Mouse (Mus musculus) limb, embryonic 12.5 days (tissue): ENCODE measurements around the gene Cep63. TPM values are rescaled to one million over a fixed set of nuclear protein-coding genes. Genes with fewer than 3 reads are reported as not detected.

Experiments
- ATAC-seq: fragments of 200-750 bp; cut with Nextera tagmentation; 2 replicates; pipeline ENCODE4 v1.8.0; 2017; ENCODE audit warnings: low read depth, moderate TSS enrichment; ENCODE audit not compliant: insufficient number of reproducible peaks, insufficient read depth, low FRiP score, low TSS enrichment
- H3K27ac ChIP-seq: fragments of 300-500 bp; sonication (generic); 2 replicates; pipeline ENCODE4 v1.5.1; 2016; ENCODE audit warnings: mild to moderate bottlenecking, moderate library complexity
- H3K27me3 ChIP-seq: fragments of 300-500 bp; sonication (generic); 2 replicates; pipeline ENCODE4 v1.6.1; 2016; ENCODE audit warnings: mild to moderate bottlenecking, moderate library complexity
- H3K36me3 ChIP-seq: fragments of 300-500 bp; sonication (generic); 2 replicates; pipeline ENCODE4 v1.6.1; 2016; ENCODE audit warnings: mild to moderate bottlenecking, moderate library complexity
- H3K4me1 ChIP-seq: fragments of 300-500 bp; sonication (generic); replicated peaks from 2 replicates; pipeline ENCODE4 v1.6.1; 2016
- H3K4me2 ChIP-seq: fragments of 300-500 bp; sonication (generic); 2 replicates; pipeline ENCODE4 v1.6.1; 2016; ENCODE audit warnings: mild to moderate bottlenecking, moderate library complexity
- H3K4me3 ChIP-seq: fragments of 300-500 bp; sonication (generic); replicated peaks from 2 replicates; pipeline ENCODE4 v1.5.1; 2016; ENCODE audit warnings: mild to moderate bottlenecking
- H3K9ac ChIP-seq: fragments of 300-500 bp; sonication (generic); replicated peaks from 2 replicates; pipeline ENCODE4 v1.6.1; 2016; ENCODE audit warnings: mild to moderate bottlenecking, moderate library complexity
- H3K9me3 ChIP-seq: fragments of 300-500 bp; sonication (generic); 2 replicates; pipeline ENCODE4 v1.6.1; 2016; ENCODE audit warnings: mild to moderate bottlenecking, moderate library complexity
- WGBS: fragments of 180-500 bp; shearing (Covaris S2); methylation state at CpG from one replicate; pipeline ENCODE4 v1.1.7; 2016; 5-methylcytosine and 5-hydroxymethylcytosine counted together
- polyA plus RNA-seq: library from polyadenylated mRNA; unstranded; fragments of >200 nt; fragmentation: Nextera tagmentation; extraction: Ambion mirVana; gene quantifications from 2 replicates; pipeline ENCODE4 v1.2.1, GENCODE M21; 2016

Gene Cep63
- polyA plus RNA-seq, 1 experiment from 2014 or later: 52.6 TPM

DNA sequence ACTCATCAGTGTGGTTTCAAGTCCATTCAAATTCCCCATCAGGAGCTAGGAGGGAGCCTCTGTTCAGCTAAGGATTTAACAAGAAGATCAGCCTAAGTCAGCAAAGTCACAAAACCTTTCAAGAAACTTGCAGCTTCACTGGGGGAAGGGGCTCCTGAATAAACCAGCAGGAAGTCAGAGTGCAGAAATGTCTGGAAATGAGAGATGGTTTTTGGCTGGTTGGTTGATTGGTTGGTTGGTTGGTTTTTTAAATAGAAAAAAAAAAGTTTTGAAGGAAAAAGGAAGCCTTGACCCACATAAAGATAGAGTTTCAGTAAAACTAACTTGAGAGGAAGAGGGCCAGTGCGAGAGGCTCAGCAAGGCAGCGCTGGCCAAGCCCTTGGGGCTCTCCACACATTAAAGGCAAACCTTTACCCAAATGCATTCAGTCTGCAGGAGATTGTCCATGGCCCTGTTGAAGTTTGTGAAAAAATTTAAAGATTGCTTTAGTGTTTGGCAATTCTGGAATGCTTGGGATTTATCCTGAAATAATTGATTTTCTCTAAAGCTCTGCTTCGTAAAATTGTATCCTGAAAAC is 18.9 kb upstream of the Cep63 start:
- H3K9me3 ChIP-seq: no peaks in the 10 kb centered on the region
- H3K4me2 ChIP-seq: no peak overlapping the region
- no peak for ATAC-seq
- no peak overlapping the region for H3K4me3 ChIP-seq
- H3K27ac ChIP-seq: peak overlapping the region; percentile 99
- WGBS: 42% methylated on average over 3 of the region's 3 CpGs
- H3K36me3 ChIP-seq: no peaks in the 10 kb centered on the region
- H3K4me1 ChIP-seq: peaks cover 59% of the 10 kb centered on the region
- H3K9ac ChIP-seq: no peak overlapping the region
- H3K27me3 ChIP-seq: no peaks in the 10 kb centered on the region

DNA sequence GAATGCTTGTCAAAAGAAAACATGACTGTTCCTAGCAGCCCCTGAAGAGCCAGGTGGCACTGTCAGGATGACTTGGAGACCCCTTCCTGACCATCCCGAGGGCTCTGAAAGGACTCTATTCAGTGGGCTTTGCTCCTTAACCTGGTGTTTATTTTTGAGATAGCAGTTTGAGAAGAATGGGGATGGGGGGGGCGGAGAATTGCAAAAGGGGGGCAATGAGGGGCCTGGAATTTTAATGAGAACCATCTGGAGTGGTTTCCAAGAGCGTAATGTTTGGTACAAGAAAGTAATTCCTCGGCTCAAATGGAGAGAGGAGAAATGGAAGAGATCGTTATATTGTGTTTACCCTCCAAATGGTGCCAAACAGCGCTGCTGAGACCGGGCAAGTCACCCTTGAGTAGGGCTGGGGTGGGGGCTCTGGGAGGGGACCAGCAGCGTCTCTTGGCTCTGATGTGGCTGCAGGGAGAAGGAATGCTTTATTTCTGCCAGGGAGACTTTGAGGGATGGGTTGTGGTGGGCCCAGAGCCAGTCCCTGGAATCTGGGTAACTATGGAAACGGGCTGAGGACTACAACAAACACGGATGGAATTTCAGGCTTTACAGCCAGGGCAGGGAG is 17.3 kb upstream of the Cep63 start:
- peak overlapping the region; percentile 51; the same call in 1 of the 2 replicates for H3K9ac ChIP-seq
- 4% methylated on average over 10 of the region's 10 CpGs for WGBS
- no peaks in the 10 kb centered on the region for H3K9me3 ChIP-seq
- H3K4me2 ChIP-seq: peak overlapping the region; percentile 56
- H3K36me3 ChIP-seq: no peaks in the 10 kb centered on the region
- ATAC-seq: peak; percentile 75
- H3K4me1 ChIP-seq: peaks cover 58% of the 10 kb centered on the region
- no peaks in the 10 kb centered on the region for H3K27me3 ChIP-seq
- peak overlapping the region; percentile 13 for H3K4me3 ChIP-seq
- H3K27ac ChIP-seq: peak overlapping the region; percentile 99

DNA sequence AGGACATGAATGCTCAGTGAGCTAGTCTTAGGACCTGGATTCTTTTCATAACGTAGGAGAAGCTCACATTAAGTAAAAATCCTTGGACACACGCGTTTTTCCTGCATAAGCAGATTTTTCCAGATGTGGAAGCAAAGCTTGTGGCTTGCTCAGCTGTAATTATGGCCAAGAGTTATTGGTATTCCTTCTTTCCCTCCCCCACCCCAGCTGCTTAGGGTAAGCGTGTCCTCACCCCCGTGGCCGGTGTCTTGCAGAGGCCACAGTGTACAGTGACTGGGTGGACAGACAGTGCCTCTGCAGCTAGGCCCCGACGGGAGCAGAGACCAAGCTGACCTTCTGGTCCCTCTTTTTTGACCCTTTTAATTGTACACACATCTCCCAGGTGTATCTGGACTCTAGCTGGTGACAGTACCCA is 16.7 kb upstream of the Cep63 start:
- 8% methylated on average over 8 of the region's 8 CpGs for WGBS
- ATAC-seq: peak; percentile 64
- no peaks in the 10 kb centered on the region for H3K36me3 ChIP-seq
- H3K4me3 ChIP-seq: no peak overlapping the region
- no peaks in the 10 kb centered on the region for H3K27me3 ChIP-seq
- peak overlapping the region; percentile 99 for H3K27ac ChIP-seq
- no peak overlapping the region for H3K9ac ChIP-seq
- peaks cover 59% of the 10 kb centered on the region for H3K4me1 ChIP-seq
- H3K9me3 ChIP-seq: no peaks in the 10 kb centered on the region
- peak overlapping the region; percentile 56 for H3K4me2 ChIP-seq

DNA sequence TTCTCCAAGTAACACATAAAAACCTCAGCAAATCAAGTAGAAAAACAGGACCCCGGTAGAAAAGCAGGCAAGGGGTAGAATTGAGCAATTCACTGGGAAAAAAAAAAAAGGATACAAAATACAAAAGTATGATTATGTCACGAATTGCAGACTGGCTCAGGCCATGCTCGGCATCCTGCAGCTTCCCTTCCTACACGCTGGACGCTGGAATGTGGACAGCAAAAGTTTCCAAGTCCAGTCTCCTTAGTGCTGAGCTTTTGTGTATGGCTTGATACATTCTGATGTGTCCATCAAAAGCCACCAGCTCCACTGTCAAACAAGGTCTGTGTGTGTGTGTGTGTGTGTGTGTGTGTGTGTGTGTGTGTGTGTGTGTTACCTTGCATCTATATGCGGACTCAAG is 15.2 kb upstream of the Cep63 start:
- 81% methylated on average over 6 of the region's 6 CpGs for WGBS

DNA sequence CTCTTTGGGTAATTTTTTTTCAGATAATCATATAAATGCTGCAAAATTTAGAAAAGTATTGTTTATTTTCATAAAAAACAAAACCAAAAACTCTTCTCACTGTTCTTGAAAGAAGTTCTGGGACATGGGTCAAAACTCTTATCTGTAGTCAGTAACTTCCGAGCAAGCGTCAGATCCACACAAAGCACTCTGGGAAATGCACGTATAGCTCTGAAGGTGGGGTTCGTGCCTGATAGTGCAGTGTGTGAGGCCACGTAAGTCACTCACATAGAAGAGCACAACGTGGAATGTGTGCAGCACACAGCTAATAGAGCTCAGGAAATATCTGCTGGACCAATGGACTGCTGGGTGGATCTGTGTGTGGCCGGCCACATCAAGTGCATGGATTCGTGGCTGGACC is 13.2 kb upstream of the Cep63 start:
- Histone ChIP-seq H3K4me2 (no peak overlapping the region), H3K9me3 (no peaks in the 10 kb centered on the region), H3K27me3 (no peaks in the 10 kb centered on the region), H3K27ac (no peak overlapping the region), H3K36me3 (peaks cover 5% of the 10 kb centered on the region; the same call in 1 of the 2 replicates), H3K9ac (no peak overlapping the region), H3K4me1 (peaks cover 36% of the 10 kb centered on the region), H3K4me3 (no peak overlapping the region)
- WGBS: 87% methylated on average over 8 of the region's 8 CpGs
- no peak for ATAC-seq

More for the DNA sequence above, 15.2 kb upstream of the Cep63 start:
- Histone ChIP-seq H3K27ac (peak overlapping the region; percentile 45; the same call in 1 of the 2 replicates), H3K4me2 (no peak overlapping the region), H3K4me1 (peaks cover 56% of the 10 kb centered on the region), H3K9ac (no peak overlapping the region), H3K27me3 (no peaks in the 10 kb centered on the region), H3K36me3 (no peaks in the 10 kb centered on the region), H3K4me3 (no peak overlapping the region), H3K9me3 (no peaks in the 10 kb centered on the region)
- no peak for ATAC-seq

DNA sequence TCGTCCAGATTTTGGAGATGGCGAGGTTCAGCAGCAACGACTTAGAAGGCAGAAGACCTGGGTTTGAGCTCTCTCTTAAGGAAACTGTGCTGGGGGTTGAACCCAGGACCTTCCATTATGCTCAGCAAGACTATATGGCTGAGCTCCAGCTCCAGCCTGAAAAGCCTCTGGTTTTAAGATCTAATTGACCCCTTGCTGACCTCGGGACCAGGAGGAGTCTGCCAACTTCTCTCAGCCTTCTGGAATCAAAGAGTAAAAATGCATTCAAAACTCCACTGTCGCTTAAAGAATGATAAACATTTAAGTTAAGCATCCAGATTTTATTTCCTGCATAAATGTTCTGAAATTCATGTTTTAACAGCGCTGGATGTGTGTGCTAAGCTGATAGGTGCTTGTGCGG is 12.6 kb upstream of the Cep63 start:
- ATAC-seq: no peak
- 70% methylated on average over 7 of the region's 7 CpGs for WGBS
- Histone ChIP-seq H3K9me3 (no peaks in the 10 kb centered on the region), H3K27ac (no peak overlapping the region), H3K4me1 (peaks cover 31% of the 10 kb centered on the region), H3K27me3 (no peaks in the 10 kb centered on the region), H3K9ac (no peak overlapping the region), H3K4me3 (no peak overlapping the region), H3K36me3 (peaks cover 11% of the 10 kb centered on the region; the same call in 1 of the 2 replicates), H3K4me2 (no peak overlapping the region)

DNA sequence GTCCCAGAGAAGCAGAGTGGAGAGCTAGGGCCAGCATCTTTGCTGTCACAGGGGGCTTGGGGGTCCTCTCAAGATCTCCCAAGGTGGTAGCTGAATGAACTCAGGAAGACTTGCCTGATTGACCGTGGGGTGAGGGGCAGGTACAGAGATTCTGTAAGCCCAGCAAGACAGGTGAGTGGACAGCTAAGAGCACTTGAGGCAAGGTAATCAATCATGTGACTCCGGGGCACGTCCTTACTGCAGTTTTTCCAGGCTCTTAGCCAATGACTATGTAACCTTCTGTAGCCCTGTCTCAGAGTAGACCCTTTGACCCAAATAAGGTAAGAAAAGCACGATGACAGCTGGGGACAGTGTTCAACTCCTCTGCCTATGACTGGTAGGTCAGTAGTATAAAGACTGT is 10.8 kb upstream of the Cep63 start:
- ATAC-seq: no peak
- Histone ChIP-seq H3K9me3 (no peaks in the 10 kb centered on the region), H3K4me2 (no peak overlapping the region), H3K27me3 (no peaks in the 10 kb centered on the region), H3K4me1 (peaks cover 19% of the 10 kb centered on the region), H3K4me3 (no peak overlapping the region), H3K36me3 (peaks cover 16% of the 10 kb centered on the region; the same call in 1 of the 2 replicates), H3K27ac (no peak overlapping the region), H3K9ac (no peak overlapping the region)
- 66% methylated on average over 4 of the region's 4 CpGs for WGBS

DNA sequence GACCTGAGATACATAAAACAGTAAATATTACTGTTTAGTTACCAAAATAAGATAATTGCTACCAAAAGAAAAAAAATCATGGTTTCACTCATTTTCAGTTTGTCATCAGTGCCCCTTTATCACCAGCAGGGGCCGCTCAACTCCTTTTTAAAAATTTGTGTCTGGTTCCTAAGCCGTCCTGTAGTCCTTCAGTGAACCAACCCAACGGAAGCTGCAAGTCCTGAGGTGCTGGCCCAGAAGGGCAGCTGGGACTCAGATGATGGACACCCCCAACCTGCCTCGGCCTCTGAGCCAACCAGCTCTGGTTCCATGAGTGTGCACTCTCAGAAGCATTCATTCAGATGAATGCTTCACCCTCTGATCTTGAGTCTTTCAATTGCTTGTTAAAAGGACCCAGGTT is 10.2 kb upstream of the Cep63 start:
- H3K4me1 ChIP-seq: peaks cover 14% of the 10 kb centered on the region
- no peak overlapping the region for H3K4me2 ChIP-seq
- peaks cover 20% of the 10 kb centered on the region; the same call in 1 of the 2 replicates for H3K36me3 ChIP-seq
- peak; percentile 62; the same call in 1 of the 2 replicates for ATAC-seq
- no peak overlapping the region for H3K9ac ChIP-seq
- no peak overlapping the region for H3K27ac ChIP-seq
- WGBS: 6% methylated on average over 4 of the region's 4 CpGs
- H3K9me3 ChIP-seq: no peaks in the 10 kb centered on the region
- H3K27me3 ChIP-seq: no peaks in the 10 kb centered on the region
- no peak overlapping the region for H3K4me3 ChIP-seq

DNA sequence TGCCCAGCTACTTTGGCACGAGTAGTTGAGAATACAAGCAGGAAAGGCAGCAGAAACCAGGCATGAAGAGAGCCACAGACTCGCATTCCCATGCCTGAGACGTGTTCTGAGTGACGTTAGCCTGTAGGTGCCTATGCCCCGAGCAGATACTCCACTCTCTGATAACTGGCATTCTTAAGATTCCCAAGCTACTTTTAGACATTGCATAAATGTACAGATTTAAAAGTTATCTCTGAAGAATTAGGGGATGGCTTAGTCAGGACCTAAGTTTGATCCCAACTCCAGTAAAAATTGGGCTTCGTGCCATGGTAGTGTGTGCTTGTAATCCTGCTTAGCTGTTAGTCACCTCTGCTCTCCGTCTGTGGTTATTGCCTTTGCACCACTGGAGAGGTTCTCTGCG is 8.1 kb upstream of the Cep63 start:
- Histone ChIP-seq H3K27me3 (no peaks in the 10 kb centered on the region), H3K9me3 (no peaks in the 10 kb centered on the region), H3K9ac (no peak overlapping the region), H3K27ac (no peak overlapping the region), H3K4me2 (no peak overlapping the region), H3K36me3 (peaks cover 38% of the 10 kb centered on the region; the same call in 1 of the 2 replicates), H3K4me1 (peaks cover 13% of the 10 kb centered on the region; the same call in 1 of the 2 replicates), H3K4me3 (no peak overlapping the region)
- no peak for ATAC-seq
- WGBS: 76% methylated on average over 8 of the region's 8 CpGs

DNA sequence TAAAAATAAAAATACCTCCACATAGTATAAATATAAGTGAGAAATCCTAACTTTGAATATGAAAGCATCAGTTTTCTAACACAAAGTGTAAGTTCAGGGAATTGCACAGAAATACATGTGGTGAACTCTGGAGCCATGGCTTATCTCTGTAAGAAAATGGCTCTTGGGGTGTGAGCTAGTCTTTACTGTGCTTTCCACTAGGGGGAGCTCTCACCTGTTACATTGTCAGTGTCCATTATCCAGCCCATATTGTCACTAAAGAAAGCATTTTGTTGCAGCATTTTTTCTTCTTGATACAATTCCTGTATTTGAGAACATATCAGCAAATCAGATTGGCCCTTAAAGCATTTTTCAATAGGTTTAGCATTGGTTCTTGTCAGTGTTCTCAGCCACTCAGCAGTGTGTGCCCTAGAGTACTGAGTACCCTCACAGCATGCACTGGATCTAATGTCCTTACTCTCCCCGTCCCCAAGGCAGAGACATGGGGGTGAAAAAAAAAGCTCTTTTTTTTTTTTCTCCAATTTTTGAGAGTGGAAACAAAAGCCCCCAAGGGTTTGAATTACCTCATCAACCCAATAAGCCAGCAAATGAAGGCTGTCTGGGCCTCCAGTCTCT is 6.7 kb upstream of the Cep63 start:
- 0 out of 2 replicates have a peak, but pooled peaks cover 8% of the 10 kb centered on the region for H3K4me1 ChIP-seq
- no peak for ATAC-seq
- H3K27ac ChIP-seq: no peak overlapping the region
- no peak overlapping the region for H3K4me3 ChIP-seq
- no peak overlapping the region for H3K9ac ChIP-seq
- 55% methylated on average over 1 of the region's 1 CpGs for WGBS
- H3K9me3 ChIP-seq: no peaks in the 10 kb centered on the region
- H3K36me3 ChIP-seq: peaks cover 38% of the 10 kb centered on the region; the same call in 1 of the 2 replicates
- no peak overlapping the region for H3K4me2 ChIP-seq
- H3K27me3 ChIP-seq: no peaks in the 10 kb centered on the region

DNA sequence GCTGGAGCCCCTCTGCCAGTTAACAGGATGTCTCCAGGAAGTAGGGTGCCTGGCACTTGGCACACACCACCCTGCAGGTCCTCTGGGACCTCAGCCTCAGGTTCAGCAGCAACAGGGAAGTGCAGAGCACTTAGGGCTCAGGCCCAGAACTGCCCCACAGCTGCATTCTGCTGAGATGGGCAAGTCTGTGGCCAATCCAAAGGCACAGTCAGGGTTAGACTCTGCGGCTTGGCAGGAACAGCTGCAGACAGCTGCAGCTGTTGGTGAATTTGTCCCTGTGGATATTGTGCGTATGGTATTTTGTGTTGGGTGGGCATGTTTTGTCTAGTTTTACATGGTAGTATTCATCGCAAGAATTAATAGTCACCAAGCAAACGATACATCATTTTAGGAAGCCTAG is 5.8 kb upstream of the Cep63 start:
- Histone ChIP-seq H3K27ac (peak overlapping the region; percentile 69), H3K9ac (no peak overlapping the region), H3K4me2 (no peak overlapping the region), H3K36me3 (peaks cover 38% of the 10 kb centered on the region; the same call in 1 of the 2 replicates), H3K9me3 (no peaks in the 10 kb centered on the region), H3K4me1 (peaks cover 16% of the 10 kb centered on the region), H3K27me3 (no peaks in the 10 kb centered on the region), H3K4me3 (no peak overlapping the region)
- ATAC-seq: no peak
- 88% methylated on average over 4 of the region's 4 CpGs for whole genome bisulfite sequencing
